ENCODE assay signal across 26 mouse cellular contexts in genomic region chr11:50188682-50189081, GRCm38 (mm10). TPM values are rescaled to one million over a fixed set of nuclear protein-coding genes. Genes with fewer than 3 reads are reported as not detected.
DNase-seq lines count a peak whose midpoint lies in the region; ATAC-seq and TF ChIP-seq lines count a peak whose summit lies in the region.
"Had no signal": no experiment of that assay in that cellular context is flagged by ENCODE, and none has a peak within 500 bp of the region (broad histone marks: within the 10 kb centered on the region; RNA-seq: fewer than 3 reads in every experiment).

No protein-coding gene starts in this region.

- H3K4me1 ChIP-seq in liver, adult 2 months (ENCODE audit: control insufficient read depth, insufficient read depth, low read length), result peaks cover 22% of the 10 kb centered on the region
- peaks cover 4% of the 10 kb centered on the region for H3K4me1 ChIP-seq in liver, embryonic 11.5 days (replicated peaks; ENCODE audit: control insufficient read depth, insufficient read depth, low read length)
- no peaks in the 10 kb centered on the region for H3K4me1 ChIP-seq in intestine, embryonic 16.5 days (ENCODE audit: control insufficient read depth, insufficient read depth, low read length)
- peaks cover 17% of the 10 kb centered on the region for H3K4me1 ChIP-seq in liver, postnatal 0 days (ENCODE audit: insufficient read depth)
- H3K4me1 ChIP-seq: forebrain, embryonic 13.5 days; hindbrain, embryonic 12.5 days; limb, embryonic 10.5 days; limb, embryonic 15.5 days; lung, embryonic 15.5 days; midbrain, embryonic 10.5 days; midbrain, embryonic 15.5 days; neural tube, embryonic 15.5 days had no signal

- H3K27me3 ChIP-seq in liver, adult 2 months (ENCODE audit: control insufficient read depth, insufficient read depth, low read length), result no peaks in the 10 kb centered on the region
- H3K27me3 ChIP-seq in liver, embryonic 11.5 days (replicated peaks; ENCODE audit: control insufficient read depth, insufficient read depth, low read length), result no peaks in the 10 kb centered on the region
- H3K27me3 ChIP-seq in intestine, embryonic 16.5 days (replicated peaks; ENCODE audit: control insufficient read depth, insufficient read depth, low read length), result no peaks in the 10 kb centered on the region
- no peaks in the 10 kb centered on the region for H3K27me3 ChIP-seq in liver, postnatal 0 days (ENCODE audit: insufficient read depth, low read length)
- H3K27me3 ChIP-seq: forebrain, embryonic 13.5 days; hindbrain, embryonic 12.5 days; limb, embryonic 15.5 days; lung, embryonic 15.5 days; midbrain, embryonic 15.5 days; neural tube, embryonic 15.5 days had no signal

- peak overlapping the region; percentile 17; the same call in 1 of the 2 replicates for H3K4me3 ChIP-seq in liver, adult 2 months (ENCODE audit: insufficient read depth, low read depth, low read length)
- H3K4me3 ChIP-seq in liver, embryonic 11.5 days (ENCODE audit: low read depth, low read length), result no peak overlapping the region
- H3K4me3 ChIP-seq in intestine, embryonic 16.5 days (ENCODE audit: low read length), result no peak overlapping the region
- no peak overlapping the region for H3K4me3 ChIP-seq in liver, postnatal 0 days (ENCODE audit: low read depth, low read length)
- H3K4me3 ChIP-seq: forebrain, embryonic 13.5 days; hindbrain, embryonic 12.5 days; limb, embryonic 10.5 days; limb, embryonic 15.5 days; lung, embryonic 15.5 days; midbrain, embryonic 10.5 days; midbrain, embryonic 15.5 days; neural tube, embryonic 15.5 days had no signal

- H3K79me2 ChIP-seq in liver, adult 2 months (ENCODE audit: control insufficient read depth, insufficient read depth, low read length), result no peaks in the 10 kb centered on the region

- WGBS in liver, adult 2 months, result 14% methylated on average over 7 of the region's 7 CpGs
- 76% methylated on average over 7 of the region's 7 CpGs for WGBS in liver, embryonic 11.5 days
- WGBS in intestine, embryonic 16.5 days, result 47% methylated on average over 7 of the region's 7 CpGs
- WGBS in liver, postnatal 0 days (ENCODE audit: insufficient replicate concordance), result 59% methylated on average over 7 of the region's 7 CpGs

- H3K9ac ChIP-seq in liver, adult 2 months (ENCODE audit: low read depth, low read length), result no peak overlapping the region; the same call in 1 of the 2 replicates
- no peak overlapping the region for H3K9ac ChIP-seq in liver, embryonic 11.5 days (ENCODE audit: low read depth, low read length)
- H3K9ac ChIP-seq in intestine, embryonic 16.5 days (ENCODE audit: low read depth, low read length), result no peak overlapping the region
- no peak overlapping the region for H3K9ac ChIP-seq in liver, postnatal 0 days (replicated peaks)
- H3K9ac ChIP-seq: forebrain, embryonic 13.5 days; hindbrain, embryonic 12.5 days; limb, embryonic 15.5 days; lung, embryonic 15.5 days; midbrain, embryonic 15.5 days; neural tube, embryonic 15.5 days had no signal

- TF ChIP-seq CTCF in liver, adult 2 months (IDR thresholded peaks at IDR 0.05; ENCODE audit: low read depth, low read length), result no peak
- TF ChIP-seq CTCF in liver, postnatal 0 days (IDR thresholded peaks at IDR 0.05; ENCODE audit: low read depth), result no peak

- intact Hi-C loops in gastrocnemius, postnatal 14 days (cut with DNase I; ENCODE audit: low total_unique reads), result no loop called here

- H3K36me3 ChIP-seq in liver, adult 2 months (ENCODE audit: control insufficient read depth, insufficient read depth, low read length), result no peaks in the 10 kb centered on the region
- no peaks in the 10 kb centered on the region for H3K36me3 ChIP-seq in liver, embryonic 11.5 days (ENCODE audit: control insufficient read depth, insufficient read depth, low read length)
- H3K36me3 ChIP-seq in intestine, embryonic 16.5 days (ENCODE audit: control insufficient read depth, insufficient read depth, low read length), result no peaks in the 10 kb centered on the region
- no peaks in the 10 kb centered on the region for H3K36me3 ChIP-seq in liver, postnatal 0 days (replicated peaks; ENCODE audit: insufficient read depth, low read length)
- H3K36me3 ChIP-seq: limb, embryonic 15.5 days; lung, embryonic 15.5 days had no signal

- ATAC-seq in liver, embryonic 11.5 days (replicated peaks; ENCODE audit: low FRiP score), result no peak
- 0 out of 2 replicates have a peak, but pooled peaks have one; percentile 42 for ATAC-seq in intestine, embryonic 16.5 days
- ATAC-seq in liver, postnatal 0 days, result peak; percentile 67
- no peak for ATAC-seq in granulocyte monocyte progenitor cell, adult 5-6 weeks (replicated peaks; ENCODE audit: poor library complexity, severe bottlenecking)
- ATAC-seq: forebrain, embryonic 13.5 days; midbrain, embryonic 15.5 days had no signal

- H3K9me3 ChIP-seq in liver, embryonic 11.5 days (ENCODE audit: control insufficient read depth, low read length), result no peaks in the 10 kb centered on the region
- H3K9me3 ChIP-seq in intestine, embryonic 16.5 days (ENCODE audit: control insufficient read depth, low read length), result no peaks in the 10 kb centered on the region
- no peaks in the 10 kb centered on the region for H3K9me3 ChIP-seq in liver, postnatal 0 days (ENCODE audit: low read length)
- H3K9me3 ChIP-seq: forebrain, embryonic 13.5 days; hindbrain, embryonic 12.5 days; limb, embryonic 10.5 days; limb, embryonic 15.5 days; lung, embryonic 15.5 days; midbrain, embryonic 10.5 days; midbrain, embryonic 15.5 days; neural tube, embryonic 15.5 days had no signal

- DNase-seq in gastrocnemius, postnatal 14 days, result peak; percentile 35
- DNase-seq in gastrocnemius, postnatal 25 days, result no peak
- peak; percentile 71 for DNase-seq in liver, adult 2 months (ENCODE audit: extremely low read depth, low read depth, low spot score)
- DNase-seq in liver, embryonic 11.5 days (ENCODE audit: low spot score), result no peak
- DNase-seq in liver, postnatal 0 days, result peak; percentile 58
- no peak for DNase-seq in urinary bladder, postnatal 14 days (ENCODE audit: low spot score)
- DNase-seq: B cell, adult 2 months; cerebellum, adult 8-10 months; cerebellum, postnatal 25 days; heart, postnatal 36 days; kidney, adult 8-10 months; layer of hippocampus, adult 9-11 months; right cerebral cortex, postnatal 25 days; thymus, postnatal 4 days had no signal

- no peak overlapping the region for H3K4me2 ChIP-seq in liver, embryonic 11.5 days
- H3K4me2 ChIP-seq in intestine, embryonic 16.5 days (ENCODE audit: low read depth, low read length), result no peak overlapping the region
- peak overlapping the region; percentile 45 for H3K4me2 ChIP-seq in liver, postnatal 0 days (ENCODE audit: low read depth, low read length)
- H3K4me2 ChIP-seq: forebrain, embryonic 13.5 days; heart, embryonic 11.5 days; hindbrain, embryonic 12.5 days; limb, embryonic 15.5 days; lung, embryonic 15.5 days; midbrain, embryonic 15.5 days; neural tube, embryonic 15.5 days had no signal

- H3K27ac ChIP-seq in liver, adult 2 months (replicated peaks; ENCODE audit: insufficient read depth, low read depth, low read length), result peak overlapping the region; percentile 63
- H3K27ac ChIP-seq in liver, embryonic 11.5 days (ENCODE audit: low read depth, low read length), result no peak overlapping the region
- H3K27ac ChIP-seq in intestine, embryonic 16.5 days (ENCODE audit: low read length), result no peak overlapping the region
- peak overlapping the region; percentile 61; the same call in 1 of the 2 replicates for H3K27ac ChIP-seq in liver, postnatal 0 days (ENCODE audit: low read depth)
- H3K27ac ChIP-seq: forebrain, embryonic 13.5 days; hindbrain, embryonic 12.5 days; kidney, postnatal 0 days; limb, embryonic 10.5 days; limb, embryonic 15.5 days; lung, embryonic 15.5 days; midbrain, embryonic 10.5 days; midbrain, embryonic 15.5 days; neural tube, embryonic 15.5 days had no signal

- no peak for TF ChIP-seq POLR2A in liver, adult 2 months (IDR thresholded peaks at IDR 0.05; ENCODE audit: extremely low read depth, insufficient read depth, low read length)

- TF ChIP-seq EP300 in liver, postnatal 0 days (IDR thresholded peaks at IDR 0.05; ENCODE audit: low read depth), result no peak

RNA-seq across cellular contexts. Expression of gene Mrnip, which starts 14.4 kb away (rescaled TPM):
- 1 to 10 TPM; 5.0 to 5.4 TPM for total RNA-seq in gastrocnemius, postnatal 14 days (2021)
- 1 to 10 TPM; 2.8 TPM for total RNA-seq in gastrocnemius, postnatal 25 days (2021)
- total RNA-seq in liver, adult 2 months (2014; rRNA removed), result 8.5 and 9.3 TPM in 2 replicates
- polyA plus RNA-seq in liver, adult 2 months (2012; rRNA removed), result 9.3 and 9.9 TPM in 2 replicates
- 13.9 and 18.7 TPM in 2 replicates for polyA plus RNA-seq in liver, embryonic 11.5 days (2014; fragmentation: Nextera tagmentation; extraction: Ambion mirVana)
- 10.3 and 12.4 TPM in 2 replicates for polyA plus RNA-seq in intestine, embryonic 16.5 days (2015; fragmentation: Nextera tagmentation; extraction: Ambion mirVana)
- polyA plus RNA-seq in liver, postnatal 0 days (2015; fragmentation: Nextera tagmentation; extraction: Ambion mirVana), result 5.0 and 5.1 TPM in 2 replicates
- total RNA-seq in granulocyte monocyte progenitor cell, adult 5-6 weeks (2014; fragmentation: Nextera tagmentation), result 18.4 and 27.7 TPM in 2 replicates
- 13.9 and 22.0 TPM in 2 replicates for total RNA-seq in granulocyte monocyte progenitor cell, adult 5-6 weeks (2017)

RNA-seq across cellular contexts. Expression of gene Sqstm1, which starts 21.9 kb away (rescaled TPM):
- total RNA-seq in gastrocnemius, postnatal 14 days (2021), result 100 to 1,000 TPM; 217 to 261 TPM
- total RNA-seq in gastrocnemius, postnatal 25 days (2021), result 100 to 1,000 TPM; 335 to 433 TPM
- total RNA-seq in liver, adult 2 months (2014; rRNA removed), result 252 and 333 TPM in 2 replicates
- polyA plus RNA-seq in liver, adult 2 months (2012; rRNA removed), result 254 and 299 TPM in 2 replicates
- polyA plus RNA-seq in liver, embryonic 11.5 days (2014; fragmentation: Nextera tagmentation; extraction: Ambion mirVana), result 176 and 177 TPM in 2 replicates
- polyA plus RNA-seq in intestine, embryonic 16.5 days (2015; fragmentation: Nextera tagmentation; extraction: Ambion mirVana), result 193 and 196 TPM in 2 replicates
- polyA plus RNA-seq in liver, postnatal 0 days (2015; fragmentation: Nextera tagmentation; extraction: Ambion mirVana), result 154 and 172 TPM in 2 replicates
- 89.7 and 92.6 TPM in 2 replicates for total RNA-seq in granulocyte monocyte progenitor cell, adult 5-6 weeks (2014; fragmentation: Nextera tagmentation)
- 131 and 165 TPM in 2 replicates for total RNA-seq in granulocyte monocyte progenitor cell, adult 5-6 weeks (2017)

RNA-seq across cellular contexts. Expression of gene Mgat4b, which starts 22.0 kb away (rescaled TPM):
- 10 to 100 TPM; 24.8 to 25.5 TPM for total RNA-seq in gastrocnemius, postnatal 14 days (2021)
- total RNA-seq in gastrocnemius, postnatal 25 days (2021), result 10 to 100 TPM; 27.6 to 38.9 TPM
- total RNA-seq in liver, adult 2 months (2014; rRNA removed), result 9.8 and 16.5 TPM in 2 replicates
- polyA plus RNA-seq in liver, adult 2 months (2012; rRNA removed), result 26.3 and 28.8 TPM in 2 replicates
- 22.3 and 25.4 TPM in 2 replicates for polyA plus RNA-seq in liver, embryonic 11.5 days (2014; fragmentation: Nextera tagmentation; extraction: Ambion mirVana)
- 7.6 and 8.2 TPM in 2 replicates for polyA plus RNA-seq in intestine, embryonic 16.5 days (2015; fragmentation: Nextera tagmentation; extraction: Ambion mirVana)
- 17.2 and 18.6 TPM in 2 replicates for polyA plus RNA-seq in liver, postnatal 0 days (2015; fragmentation: Nextera tagmentation; extraction: Ambion mirVana)
- 22.7 and 23.9 TPM in 2 replicates for total RNA-seq in granulocyte monocyte progenitor cell, adult 5-6 weeks (2014; fragmentation: Nextera tagmentation)
- total RNA-seq in granulocyte monocyte progenitor cell, adult 5-6 weeks (2017), result 11.5 and 14.6 TPM in 2 replicates

RNA-seq across cellular contexts. Expression of gene Ltc4s, which starts 49.7 kb away (rescaled TPM):
- total RNA-seq in gastrocnemius, postnatal 14 days (2021), result 1 to 10 TPM; 1.9 to 2.0 TPM
- 1 to 10 TPM; 2.9 to 3.7 TPM for total RNA-seq in gastrocnemius, postnatal 25 days (2021)
- total RNA-seq in liver, adult 2 months (2014; rRNA removed), result 0.27 and 0.28 TPM in 2 replicates
- 2.1 and 3.2 TPM in 2 replicates for polyA plus RNA-seq in liver, adult 2 months (2012; rRNA removed)
- polyA plus RNA-seq in liver, embryonic 11.5 days (2014; fragmentation: Nextera tagmentation; extraction: Ambion mirVana), result 0.82 and 2.6 TPM in 2 replicates
- polyA plus RNA-seq in intestine, embryonic 16.5 days (2015; fragmentation: Nextera tagmentation; extraction: Ambion mirVana), result 4.3 and 5.1 TPM in 2 replicates
- polyA plus RNA-seq in liver, postnatal 0 days (2015; fragmentation: Nextera tagmentation; extraction: Ambion mirVana), result 0.68 and 0.89 TPM in 2 replicates
- total RNA-seq in granulocyte monocyte progenitor cell, adult 5-6 weeks (2014; fragmentation: Nextera tagmentation), result 1.6 TPM in 1 of 2 replicates, not detected in the other
- not detected in 2 replicates for total RNA-seq in granulocyte monocyte progenitor cell, adult 5-6 weeks (2017)

RNA-seq across cellular contexts. Expression of gene Tbc1d9b, which starts 57.5 kb away (rescaled TPM):
- total RNA-seq in gastrocnemius, postnatal 14 days (2021), result 10 to 100 TPM; 22.7 to 23.4 TPM
- total RNA-seq in gastrocnemius, postnatal 25 days (2021), result 10 to 100 TPM; 19.8 to 27.3 TPM
- total RNA-seq in liver, adult 2 months (2014; rRNA removed), result 19.5 and 26.2 TPM in 2 replicates
- polyA plus RNA-seq in liver, adult 2 months (2012; rRNA removed), result 29.8 and 30.5 TPM in 2 replicates
- polyA plus RNA-seq in liver, embryonic 11.5 days (2014; fragmentation: Nextera tagmentation; extraction: Ambion mirVana), result 30.1 and 34.0 TPM in 2 replicates
- polyA plus RNA-seq in intestine, embryonic 16.5 days (2015; fragmentation: Nextera tagmentation; extraction: Ambion mirVana), result 29.9 and 32.5 TPM in 2 replicates
- polyA plus RNA-seq in liver, postnatal 0 days (2015; fragmentation: Nextera tagmentation; extraction: Ambion mirVana), result 8.9 and 9.1 TPM in 2 replicates
- 53.7 and 63.7 TPM in 2 replicates for total RNA-seq in granulocyte monocyte progenitor cell, adult 5-6 weeks (2014; fragmentation: Nextera tagmentation)
- total RNA-seq in granulocyte monocyte progenitor cell, adult 5-6 weeks (2017), result 76.4 and 97.2 TPM in 2 replicates

Comparison
In these comparisons a context has a peak if more than half of its experiments do, and no peak if none do; other contexts are left out.
1. DNase-seq: peak in gastrocnemius, postnatal 14 days (single experiment), liver, adult 2 months (single experiment) and liver, postnatal 0 days (single experiment); none in gastrocnemius, postnatal 25 days (single experiment), liver, embryonic 11.5 days (single experiment) and urinary bladder, postnatal 14 days (single experiment).
2. H3K27ac ChIP-seq: peak in liver, adult 2 months (single experiment) and liver, postnatal 0 days (single experiment); none in liver, embryonic 11.5 days (single experiment) and intestine, embryonic 16.5 days (single experiment).
3. ATAC-seq: peak in intestine, embryonic 16.5 days (single experiment) and liver, postnatal 0 days (single experiment); none in liver, embryonic 11.5 days (single experiment) and granulocyte monocyte progenitor cell, adult 5-6 weeks (single experiment).